Mouse (Mus musculus) gastrocnemius, postnatal 14 days (tissue): Measurements from ENCODE around the gene Nav2. TPM values are rescaled to one million over a fixed set of nuclear protein-coding genes. Genes with fewer than 3 reads are reported as not detected.

ENCODE experiments used
- DNase-seq: peaks from one replicate; pipeline ENCODE4 v3.0.0; 2021; ENCODE audit warnings: mixed read lengths
- intact Hi-C: fragments of 180-260 bp; cut with DNase I; formaldehyde crosslinking; loops from one replicate; pipeline ENCODE4 v1.15.1; 2025; ENCODE audit warnings: low total_unique reads
- total RNA-seq, 2 experiments: library from RNA; stranded (reverse); gene quantifications; 2 replicates each; pipeline ENCODE4 v1.2.3; 2021

Gene Nav2
- total RNA-seq, 2 experiments from 2014 or later: 26.2 to 39.3 TPM

DNA sequence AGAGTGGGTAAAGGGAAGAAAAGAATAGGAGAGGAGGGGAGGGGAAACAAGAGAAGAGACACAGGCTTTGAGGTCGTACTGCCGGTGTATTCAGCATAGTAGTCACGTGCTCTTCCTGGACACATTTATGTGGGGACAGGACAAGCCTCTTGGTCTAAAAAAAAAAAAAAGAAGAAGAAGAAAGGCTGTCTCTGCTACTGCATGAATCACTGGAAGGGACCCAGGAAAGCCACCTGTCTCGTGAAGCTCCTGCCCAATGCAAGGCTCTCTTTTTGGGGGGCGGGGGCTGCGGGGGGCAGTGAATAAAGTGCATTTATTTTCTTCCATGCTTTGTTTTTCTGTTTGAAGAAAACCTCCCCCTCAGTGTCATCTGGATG lies 212.0 kb downstream of the Nav2 start:
- no peak for DNase-seq
- intact Hi-C loops: no loop called here

DNA sequence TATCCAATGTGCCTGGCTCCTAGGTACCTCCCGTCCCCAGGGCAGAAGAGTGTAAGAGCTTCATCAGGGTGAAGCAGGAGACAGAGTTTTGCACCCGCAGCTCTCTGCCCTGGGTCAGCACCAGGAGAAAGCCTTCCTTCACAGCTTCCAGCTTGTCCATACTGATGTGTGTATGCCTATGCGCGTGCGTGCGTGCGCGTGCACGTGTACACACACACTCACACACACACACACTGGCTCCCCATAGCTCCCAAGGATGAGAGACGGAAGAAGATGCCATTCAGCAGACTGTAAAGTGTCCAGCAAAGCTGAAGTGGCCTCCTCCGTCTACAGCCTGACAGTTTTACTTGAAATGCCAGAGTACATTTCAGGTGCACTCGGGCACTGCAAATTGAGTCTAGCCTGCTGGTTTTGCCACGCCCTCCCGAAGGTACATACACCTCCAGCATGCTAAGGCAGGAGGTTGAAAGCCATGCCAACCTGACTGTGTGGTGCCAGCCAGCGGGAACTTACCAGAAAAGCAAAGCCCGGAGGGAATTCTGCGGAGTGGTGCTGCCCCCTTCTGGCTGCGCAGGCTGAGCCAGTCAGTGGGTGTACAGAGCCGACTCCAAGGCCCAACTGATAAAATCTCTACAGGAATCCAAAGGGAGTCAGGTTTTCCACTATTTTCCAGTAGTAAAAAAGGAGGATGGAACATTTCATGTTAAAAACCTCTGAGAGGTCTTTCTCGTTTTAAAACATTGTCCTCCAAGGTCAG lies 212.6 kb downstream of the Nav2 start:
- intact Hi-C loops: no loop called here
- peak; percentile 77 for DNase-seq

DNA sequence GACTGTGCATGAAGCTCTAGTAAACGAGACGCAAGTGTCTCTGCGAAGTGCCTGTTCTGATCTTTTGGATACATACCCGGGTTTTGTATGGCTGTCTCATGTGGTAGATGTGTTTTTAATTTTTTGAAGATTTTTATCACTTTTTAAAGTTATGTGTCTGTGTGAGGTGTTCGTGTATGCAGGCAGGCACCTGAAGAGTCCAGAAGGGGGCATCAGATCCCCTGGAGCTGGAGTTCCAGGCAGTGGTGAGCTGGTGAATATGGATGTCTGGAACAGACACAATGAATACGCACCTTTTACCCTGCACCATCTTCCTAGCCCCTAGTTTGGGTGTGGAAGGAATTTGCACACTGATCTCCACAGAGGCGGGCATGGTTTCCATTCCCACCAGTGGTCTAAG lies 214.0 kb downstream of the Nav2 start:
- no peak for DNase-seq
- intact Hi-C loops: no loop called here

DNA sequence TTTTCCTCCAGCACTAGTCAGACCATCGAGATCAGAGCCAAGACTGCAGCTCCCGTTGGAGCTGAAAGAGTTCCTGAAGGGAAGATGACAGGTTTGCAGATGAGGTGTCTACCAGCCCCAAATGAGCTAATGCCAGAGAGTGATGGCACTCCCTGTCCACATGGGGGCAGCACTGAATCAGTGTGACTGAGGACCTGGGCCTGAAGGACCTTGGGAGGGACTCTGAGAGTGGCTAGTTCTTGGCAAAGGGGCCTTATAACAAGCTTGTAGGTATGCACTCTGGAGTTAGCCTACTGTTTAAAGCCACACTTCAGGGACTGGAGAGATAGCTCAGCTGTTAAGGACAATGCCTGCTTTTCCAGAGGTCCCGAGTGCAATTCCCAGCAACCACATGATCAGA lies 217.0 kb downstream of the Nav2 start:
- DNase-seq: peak; percentile 26
- intact Hi-C loops: loop anchor here (5.0 kb wide), 1 partner anchor 312 kb away; no protein-coding TSS in a partner anchor

DNA sequence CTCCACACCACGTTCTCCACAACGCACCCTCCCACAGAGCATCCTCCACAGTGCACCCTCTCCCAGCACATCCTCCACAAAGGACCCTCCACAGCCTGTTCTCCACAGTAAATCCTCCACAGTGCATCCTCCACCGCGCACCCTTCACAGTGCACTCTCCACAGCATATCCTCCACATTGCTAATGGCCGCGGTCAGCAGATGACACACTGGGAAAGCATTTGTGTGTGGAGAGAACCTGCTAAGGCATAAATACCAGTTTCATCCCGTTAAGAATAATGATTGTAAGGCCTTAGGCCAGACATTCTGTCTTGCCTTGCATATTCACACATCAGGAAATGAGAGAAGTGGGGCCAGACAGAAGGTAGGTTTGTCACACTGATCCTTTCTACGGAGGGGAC lies 219.7 kb downstream of the Nav2 start:
- intact Hi-C loops: loop anchor here (5.0 kb wide), 1 partner anchor 309 kb away; no protein-coding TSS in a partner anchor
- no peak for DNase-seq

DNA sequence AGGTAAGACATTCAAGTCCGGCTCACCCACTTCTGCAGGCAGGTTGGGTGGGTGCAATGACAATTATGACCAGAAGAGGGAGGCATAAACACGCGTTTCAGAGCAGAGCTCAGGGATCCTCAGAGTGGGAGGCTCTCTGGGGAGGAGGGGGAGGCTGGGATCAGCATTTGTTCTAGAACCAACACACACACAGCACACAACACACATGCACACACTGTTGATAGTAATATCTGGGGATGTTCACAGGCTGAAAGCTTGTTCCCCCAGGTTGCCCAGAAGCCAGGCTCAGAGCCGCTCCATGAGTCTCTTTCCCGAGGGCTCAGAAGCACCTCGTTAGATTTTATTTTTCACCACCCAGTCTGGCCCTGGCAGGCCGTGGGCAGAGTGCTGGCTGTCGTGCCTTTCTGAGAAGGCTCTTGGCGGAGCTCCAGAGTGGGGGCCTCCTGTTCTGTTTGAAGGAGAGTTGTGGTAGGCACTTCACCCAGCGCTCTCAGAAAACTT lies 224.4 kb downstream of the Nav2 start:
- DNase-seq: peak; percentile 59
- intact Hi-C loops: loop anchor here (5.0 to 10.0 kb wide), 2 partner anchors 112 to 294 kb away; no protein-coding TSS in a partner anchor

DNA sequence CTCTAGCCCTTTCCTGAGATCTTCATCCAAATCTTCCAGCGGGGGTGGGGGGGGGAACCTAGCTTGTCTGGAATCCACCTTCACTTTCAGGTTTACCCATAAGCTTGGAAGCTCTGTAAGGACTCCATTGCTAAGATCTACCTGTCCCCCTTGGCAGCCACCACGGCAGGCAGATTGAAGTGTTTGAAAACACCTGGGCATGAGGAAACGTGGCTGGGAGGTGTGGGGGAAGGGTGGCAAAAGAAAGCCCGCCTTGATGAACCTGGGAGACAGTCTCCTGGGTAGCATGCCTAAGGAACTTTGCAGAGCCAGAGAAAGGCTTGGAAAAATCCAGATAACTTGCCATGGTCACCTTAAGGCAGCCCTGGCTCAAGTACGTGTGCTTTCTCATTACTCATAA lies 225.9 kb downstream of the Nav2 start:
- intact Hi-C loops: loop anchor here (5.0 to 10.0 kb wide), 2 partner anchors 110 to 293 kb away; no protein-coding TSS in a partner anchor

DNA sequence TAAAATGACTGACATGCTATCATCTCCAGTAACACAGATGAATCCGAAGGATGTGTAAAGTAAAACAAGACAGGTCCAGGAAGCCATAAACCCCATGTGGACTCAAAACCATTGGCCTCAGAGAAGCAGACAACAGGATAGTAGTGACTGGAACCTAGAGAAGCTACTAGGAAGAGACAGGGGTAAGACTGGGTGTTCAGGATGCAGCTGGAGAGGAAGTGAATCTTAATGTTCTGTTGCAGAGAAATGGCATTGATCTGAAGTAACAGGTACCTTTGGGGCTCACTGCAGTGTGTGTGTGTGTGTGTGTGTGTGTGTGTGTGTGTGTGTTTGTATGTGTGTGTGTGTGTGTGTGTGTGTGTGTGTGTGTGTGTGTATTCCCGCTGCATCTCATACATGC lies 231.2 kb downstream of the Nav2 start:
- intact Hi-C loops: loop anchor here (10.0 kb wide), 1 partner anchor 105 kb away; no protein-coding TSS in a partner anchor
- DNase-seq: no peak

More for the DNA sequence above, 225.9 kb downstream of the Nav2 start:
- no peak for DNase-seq

DNA sequence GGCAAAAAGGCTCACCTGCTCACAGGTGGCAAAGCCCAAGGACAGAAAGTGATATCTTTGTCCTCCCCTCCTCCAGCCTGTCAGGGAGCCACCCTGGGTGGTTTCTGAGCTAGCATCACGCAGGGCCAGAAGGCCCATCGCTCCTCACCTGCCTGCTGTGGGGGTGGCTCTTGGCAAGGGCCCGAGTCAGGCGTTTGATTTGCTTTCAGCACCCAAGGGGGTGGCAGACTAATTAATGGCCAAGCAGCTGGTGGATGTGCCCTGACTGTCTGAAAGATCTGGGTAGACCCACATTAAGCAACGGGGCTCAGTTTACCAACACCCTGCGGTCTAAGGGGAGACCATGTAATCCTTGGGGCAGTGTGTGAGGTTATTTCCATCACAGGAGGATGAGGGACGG lies 235.4 kb downstream of the Nav2 start:
- intact Hi-C loops: no loop called here
- no peak for DNase-seq

DNA sequence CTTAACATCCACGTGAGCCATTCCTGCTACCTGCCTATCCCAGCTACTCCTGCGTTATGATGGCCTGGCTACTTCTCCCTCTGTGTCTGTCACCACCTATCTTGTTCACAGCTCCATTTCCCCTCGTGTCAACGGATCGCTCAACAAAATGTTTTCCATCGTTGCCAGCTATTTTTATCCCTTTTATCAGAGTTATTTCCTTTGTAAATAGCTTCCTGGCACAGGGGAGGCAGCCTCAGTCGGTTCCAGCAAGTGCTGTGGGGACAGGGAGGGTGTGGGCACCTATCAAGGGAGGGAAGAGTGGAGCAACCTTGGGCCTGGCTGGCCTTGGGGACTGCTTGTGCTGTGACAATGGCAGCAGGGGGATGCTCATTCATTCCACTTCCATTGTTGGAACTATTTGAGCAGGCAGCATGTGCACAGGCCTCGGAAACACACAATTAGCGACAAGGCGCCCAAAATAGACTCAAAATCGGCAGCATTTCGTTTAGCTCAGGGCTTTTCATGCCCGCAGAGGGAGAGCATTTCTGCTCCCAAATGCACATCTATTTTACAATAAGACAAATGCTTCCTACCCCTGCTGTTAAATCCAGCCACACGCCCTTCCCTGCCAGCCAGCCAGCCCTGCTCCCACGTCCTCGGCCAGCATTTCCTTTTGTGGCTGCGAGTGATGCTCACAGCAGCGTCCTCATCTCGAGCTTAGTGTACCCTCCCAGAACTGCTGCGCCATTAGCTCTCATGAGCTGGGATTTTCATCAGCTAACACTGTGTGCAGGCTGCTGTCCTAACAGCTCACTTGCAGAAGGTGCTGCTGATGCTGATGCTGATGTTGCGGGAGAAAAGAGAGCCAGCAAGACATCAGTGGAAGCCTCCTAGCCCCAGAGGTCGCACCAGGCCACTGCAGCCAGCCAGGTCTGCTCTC lies 237.5 kb downstream of the Nav2 start:
- DNase-seq: no peak
- intact Hi-C loops: no loop called here

DNA sequence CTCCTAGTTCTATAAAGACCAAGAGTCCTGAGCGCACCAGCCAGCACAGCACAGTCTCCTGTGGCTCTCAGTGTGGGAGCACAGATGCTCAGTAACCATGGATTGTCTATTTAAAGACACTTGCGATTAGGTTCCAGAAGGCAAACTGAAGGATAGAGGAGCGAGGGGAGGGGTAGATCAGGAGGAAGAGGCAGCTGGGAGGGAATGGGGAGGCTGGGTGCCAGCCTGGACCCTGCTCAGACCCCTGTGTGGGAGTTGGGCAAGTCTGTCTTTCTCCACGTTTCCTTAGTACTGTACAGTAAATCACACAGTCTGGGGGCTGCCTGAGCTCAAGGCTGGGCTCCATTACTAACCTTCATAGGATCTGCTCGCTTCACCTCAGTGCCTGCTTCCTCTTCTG lies 243.8 kb downstream of the Nav2 start:
- intact Hi-C loops: no loop called here
- DNase-seq: no peak

DNA sequence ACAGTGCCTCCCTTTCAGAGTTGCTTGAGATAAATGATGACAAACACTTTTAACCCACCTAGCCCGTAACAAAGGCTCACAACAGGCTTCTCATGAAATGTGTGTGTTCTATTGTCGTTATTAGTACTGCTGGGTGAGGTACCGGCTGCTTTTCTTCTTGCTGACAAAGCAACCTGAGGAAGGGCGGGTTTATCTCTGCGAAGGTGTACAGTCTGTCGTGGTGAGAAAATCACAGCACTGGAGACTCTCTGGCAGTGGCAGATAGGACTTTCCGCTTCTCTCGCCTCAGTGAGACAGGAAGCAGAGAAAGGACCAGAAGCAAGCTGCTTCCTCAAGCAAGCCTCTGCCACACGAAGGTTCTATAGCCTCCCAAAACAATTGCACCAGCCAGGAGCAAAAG lies 244.2 kb downstream of the Nav2 start:
- intact Hi-C loops: no loop called here
- DNase-seq: no peak

DNA sequence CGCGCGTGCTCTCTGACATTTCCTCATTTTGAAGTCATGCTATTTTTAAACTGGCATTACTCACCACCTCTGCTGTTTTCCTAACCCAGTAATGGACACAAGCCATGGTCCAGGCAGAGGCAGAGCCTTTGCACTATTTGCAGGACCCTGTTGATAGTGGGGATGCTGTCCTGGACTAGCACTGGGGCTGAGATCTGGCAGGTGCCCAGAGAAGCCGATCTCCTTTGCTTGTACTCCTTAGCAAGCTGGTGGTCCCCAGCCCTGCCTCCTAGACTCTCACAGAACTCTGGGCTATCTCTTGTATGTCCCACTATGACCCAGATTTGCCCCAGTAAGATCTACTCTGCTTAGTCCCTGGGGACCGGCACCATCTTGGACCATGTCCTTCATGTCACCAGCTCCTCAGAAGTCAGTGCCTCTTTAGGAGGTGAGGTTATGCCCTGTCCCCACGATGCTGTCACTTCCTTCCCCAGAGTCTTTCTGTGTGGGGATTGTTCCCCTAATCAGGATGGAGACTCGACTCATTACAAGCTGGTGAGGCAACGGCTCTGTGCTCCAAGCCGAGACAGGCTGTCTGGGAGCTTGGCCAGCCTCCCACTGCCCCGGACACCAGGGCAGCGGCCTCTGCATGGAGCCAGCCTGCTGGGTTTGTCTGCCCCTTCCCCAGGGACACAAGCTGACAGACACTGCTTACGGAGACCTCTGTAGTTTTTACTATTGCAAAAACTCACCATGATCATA lies 250.3 kb downstream of the Nav2 start:
- no peak for DNase-seq

DNA sequence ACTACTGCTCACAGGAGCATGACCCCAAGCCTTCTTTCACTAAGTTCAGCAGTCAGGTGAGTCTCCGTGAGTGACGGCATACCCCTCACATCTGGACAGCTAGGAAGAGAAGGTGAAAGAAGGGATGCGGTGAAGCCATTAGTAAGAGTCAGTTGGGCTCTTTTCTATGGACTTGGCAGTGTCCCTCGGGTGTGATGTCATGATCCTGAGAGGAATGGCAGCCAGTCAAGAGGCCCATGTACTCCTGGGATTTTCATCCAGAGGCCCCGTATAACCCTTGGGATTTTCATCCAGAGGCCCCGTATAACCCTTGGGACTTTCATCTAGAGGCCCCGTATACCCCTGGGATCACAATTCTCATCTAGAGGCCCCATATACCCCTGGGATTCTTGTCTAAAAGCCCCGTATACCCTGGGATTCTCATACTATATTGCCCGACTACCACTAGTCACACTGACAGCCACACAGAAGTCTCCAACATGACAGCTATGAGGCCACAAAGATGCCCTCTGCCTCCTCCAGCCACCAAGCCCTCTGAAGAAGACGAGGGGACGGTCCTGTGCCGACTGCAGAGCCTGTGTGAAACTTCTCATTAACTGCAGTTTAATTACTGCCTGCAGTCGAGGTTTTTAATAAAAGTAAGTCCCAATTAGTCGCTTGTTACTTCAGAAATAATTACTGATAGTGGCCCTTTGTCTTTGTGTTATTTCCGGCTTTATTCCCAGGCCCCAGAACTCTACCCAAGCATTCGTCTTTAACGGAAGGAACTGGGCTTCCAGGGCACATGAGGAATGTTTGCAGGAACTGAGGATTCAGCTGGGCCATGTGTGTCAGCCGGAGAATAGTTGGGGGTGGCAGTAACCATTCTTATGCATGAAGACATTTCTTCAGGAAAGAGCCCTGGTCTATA lies 251.4 kb downstream of the Nav2 start:
- DNase-seq: no peak
- intact Hi-C loops: no loop called here

More for the DNA sequence above, 250.3 kb downstream of the Nav2 start:
- intact Hi-C loops: no loop called here

DNA sequence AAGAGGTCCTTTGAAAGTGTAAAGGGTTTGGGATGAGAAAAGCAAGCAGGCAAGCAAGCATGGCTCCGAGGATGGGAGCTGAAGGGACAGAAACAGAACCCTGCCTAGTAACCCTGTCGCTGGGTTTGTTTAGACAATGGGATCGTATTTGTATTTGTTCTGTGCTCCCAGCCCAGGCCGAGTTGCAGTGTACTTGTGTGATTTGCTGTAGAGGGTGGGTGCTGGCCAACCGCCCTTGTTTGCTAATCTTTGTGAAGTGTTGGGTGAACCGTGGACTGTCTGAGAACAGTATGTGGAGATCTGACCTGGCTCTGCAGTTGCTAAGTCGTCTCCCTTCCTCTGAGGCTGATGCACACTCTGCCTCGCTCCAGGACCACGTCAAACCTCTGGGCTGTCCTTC lies 253.6 kb downstream of the Nav2 start:
- no peak for DNase-seq
- intact Hi-C loops: no loop called here

DNA sequence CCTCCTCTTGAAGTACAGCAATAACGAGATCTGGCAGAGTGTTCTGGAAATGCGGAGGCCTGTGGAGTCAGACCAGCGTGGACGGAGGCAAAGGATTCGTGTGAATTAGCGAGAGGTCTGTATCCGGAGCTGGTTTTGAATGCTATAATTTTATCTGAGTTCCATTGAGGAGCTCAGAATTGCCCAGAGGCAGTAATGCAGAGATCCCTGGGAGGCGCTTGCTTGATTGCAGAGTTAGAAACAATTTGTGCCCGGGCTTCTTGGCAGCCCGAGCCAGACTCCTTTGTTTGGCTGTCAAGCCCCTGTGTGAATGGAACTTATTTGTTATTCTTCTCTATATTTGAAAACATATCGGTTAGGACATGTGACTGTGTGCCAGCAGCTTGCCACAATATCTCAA lies 255.3 kb downstream of the Nav2 start:
- no peak for DNase-seq

DNA sequence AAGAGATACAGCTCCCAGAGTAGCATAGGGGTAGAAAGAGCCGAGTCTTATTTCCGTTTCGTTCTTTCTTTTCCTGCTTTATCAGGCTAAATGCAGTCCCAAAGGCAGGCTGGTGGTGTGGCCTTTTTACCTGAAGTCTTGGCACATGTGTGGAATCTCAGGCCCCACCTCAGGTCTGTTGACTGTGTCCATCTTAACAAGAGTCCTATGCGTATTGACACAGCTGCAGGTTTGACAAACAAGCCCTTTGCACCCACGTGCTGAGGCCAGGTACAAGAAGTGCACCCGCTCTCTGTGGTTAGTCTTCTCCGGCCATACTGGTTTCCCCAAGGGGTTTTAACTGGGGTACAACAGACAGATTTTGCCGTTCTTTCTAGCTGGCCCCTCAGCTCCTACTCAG lies 256.4 kb downstream of the Nav2 start:
- DNase-seq: no peak
- intact Hi-C loops: no loop called here

More for the DNA sequence above, 255.3 kb downstream of the Nav2 start:
- intact Hi-C loops: no loop called here

DNA sequence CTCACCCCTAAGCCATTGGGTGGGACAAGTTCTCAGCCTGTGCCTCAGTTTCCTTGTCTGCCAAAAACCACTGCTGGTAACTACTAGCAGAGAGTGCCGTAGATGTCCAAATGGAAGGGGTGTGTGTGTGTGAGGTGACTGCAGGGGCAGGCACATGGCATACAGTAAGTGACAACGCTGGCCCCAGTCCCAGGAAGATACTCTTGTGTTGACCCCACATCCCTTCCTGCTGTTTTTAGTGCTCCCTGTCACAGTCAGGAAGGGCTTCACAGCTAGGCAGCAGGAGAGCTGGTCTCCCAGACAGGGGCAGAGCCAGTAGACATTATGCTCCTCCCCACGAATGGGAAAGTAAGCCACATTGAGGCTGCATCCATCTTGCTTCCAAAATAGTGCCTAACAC lies 264.4 kb downstream of the Nav2 start:
- intact Hi-C loops: no loop called here
- no peak for DNase-seq
